Mouse (Mus musculus) adrenal gland, postnatal 10 days (tissue): Measurements from ENCODE around the gene Zfp526. TPM values are rescaled to one million over a fixed set of nuclear protein-coding genes. Genes with fewer than 3 reads are reported as not detected.

Experiments used
- DNase-seq: peaks from one replicate; pipeline ENCODE4 v3.0.0; 2021; ENCODE audit warnings: mixed read lengths
- total RNA-seq, 2 experiments: library from RNA; stranded (reverse); gene quantifications; 2 replicates each; pipeline ENCODE4 v1.2.3; 2021

Zfp526 gene
- total RNA-seq, 2 experiments from 2014 or later = 9.2 to 11.8 TPM

DNA sequence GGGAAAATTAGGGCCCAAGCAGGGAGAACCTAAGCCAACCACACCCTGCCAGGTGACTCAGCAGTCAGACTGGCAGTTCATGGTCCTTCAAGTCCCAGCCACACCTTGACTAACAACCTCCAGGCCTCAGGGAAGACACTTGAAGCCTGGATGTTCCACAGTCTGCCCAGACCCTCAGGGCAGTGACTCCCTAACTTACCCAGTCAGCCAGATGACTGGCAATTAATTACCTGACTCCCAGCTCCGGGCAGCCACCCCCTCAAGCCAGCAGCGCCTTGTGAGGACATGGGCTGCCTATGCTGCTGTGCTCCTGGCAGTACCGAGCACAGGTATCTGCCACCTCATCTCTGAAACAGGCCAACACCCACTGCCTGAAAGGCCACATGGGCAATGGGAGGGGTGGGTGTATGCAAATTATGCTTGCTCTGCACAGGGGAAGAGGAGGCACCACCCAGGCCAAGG lies 12.0 kb upstream of the Zfp526 start:
- DNase-seq = no peak

DNA sequence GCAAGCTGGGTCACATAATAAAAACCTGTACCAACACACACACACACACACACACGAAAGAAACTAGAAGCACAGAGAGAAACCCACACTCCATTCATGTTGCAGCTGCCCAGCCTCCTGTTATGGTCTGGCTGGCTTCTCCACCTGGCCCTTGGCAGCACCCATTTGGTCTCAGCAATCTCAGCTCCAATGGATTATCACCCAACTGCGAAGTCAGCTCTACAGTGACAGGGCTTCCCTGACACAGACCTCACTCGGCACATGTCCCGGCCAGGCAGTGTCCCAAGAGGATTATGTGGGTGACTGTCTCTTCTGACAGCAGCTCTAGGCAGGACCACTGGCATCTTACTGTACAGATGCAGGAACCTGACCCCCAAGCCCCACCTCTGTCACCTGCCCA lies 10.7 kb upstream of the Zfp526 start:
- no peak for DNase-seq

DNA sequence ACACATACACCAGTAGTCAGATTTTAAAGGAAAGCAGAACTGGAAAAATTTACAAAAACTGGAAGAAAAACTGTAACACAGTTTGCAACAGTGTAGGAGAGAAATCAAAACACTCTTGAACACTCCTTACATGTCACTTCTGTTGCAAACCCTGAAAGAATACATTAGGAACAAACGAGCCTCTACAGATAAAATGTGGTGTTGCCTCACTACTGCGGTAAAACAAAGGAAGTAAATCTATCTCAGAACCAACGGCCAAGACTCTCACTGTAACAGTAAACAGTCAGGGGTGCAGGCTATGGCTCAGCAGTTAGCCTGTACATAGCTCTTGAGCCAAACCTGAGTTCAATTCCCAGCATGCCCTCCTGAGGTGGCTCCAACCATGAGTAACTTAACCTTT lies 8.1 kb upstream of the Zfp526 start:
- no peak for DNase-seq

DNA sequence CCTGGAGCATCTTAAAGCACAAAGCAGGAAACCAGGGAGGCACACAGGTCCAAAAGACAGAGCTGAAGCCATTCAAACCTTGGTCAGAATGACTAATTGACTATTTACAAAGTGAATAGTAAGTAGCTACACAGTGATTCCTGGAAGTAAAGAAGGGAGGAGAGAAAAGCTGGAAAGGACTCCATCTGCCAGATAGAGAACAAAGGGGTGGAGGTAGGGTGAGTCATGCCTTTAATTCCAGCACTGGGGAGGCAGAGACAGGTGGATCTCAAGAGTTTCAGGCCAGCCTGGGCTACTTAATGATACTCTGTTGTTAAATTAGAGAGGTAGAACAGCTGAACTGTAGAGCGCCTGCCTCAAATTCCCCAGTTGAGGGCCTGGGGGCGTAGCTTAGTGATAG lies 7.1 kb upstream of the Zfp526 start:
- DNase-seq = no peak

DNA sequence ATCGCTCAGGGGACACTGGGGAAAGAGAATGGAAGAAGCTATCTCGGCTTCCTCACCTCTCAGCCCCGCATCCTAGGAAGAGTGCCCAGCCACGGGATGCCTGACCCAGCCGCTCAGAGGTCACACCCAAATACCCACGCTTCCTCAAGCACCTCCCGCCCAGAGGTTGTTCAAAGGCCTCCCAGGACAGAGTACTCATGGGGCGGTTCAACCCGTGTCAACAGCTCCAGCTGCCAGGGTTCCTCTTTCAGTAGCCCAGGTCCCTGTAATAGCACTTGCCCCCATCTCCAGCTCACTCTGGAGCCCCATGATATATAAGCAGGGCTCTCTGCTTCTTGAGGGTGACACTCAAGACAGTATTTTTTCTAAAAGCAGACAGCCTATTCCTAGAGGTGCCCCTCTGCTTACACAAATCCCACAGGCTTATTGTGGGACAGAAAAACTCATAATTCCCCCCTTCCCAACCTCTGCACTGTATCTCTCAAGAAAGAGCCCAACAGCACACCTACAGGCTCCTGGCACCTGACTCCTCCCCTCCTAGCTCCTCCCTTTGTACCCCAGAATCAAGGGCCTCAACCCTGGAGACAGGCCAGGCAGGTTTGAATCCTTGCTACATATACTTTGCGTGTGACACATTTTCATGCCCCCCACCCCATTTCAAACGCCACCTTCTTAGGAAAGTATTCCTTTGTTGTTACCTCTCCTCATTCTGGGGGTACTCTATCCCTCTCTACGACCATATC lies 3.4 kb upstream of the Zfp526 start:
- DNase-seq = no peak

DNA sequence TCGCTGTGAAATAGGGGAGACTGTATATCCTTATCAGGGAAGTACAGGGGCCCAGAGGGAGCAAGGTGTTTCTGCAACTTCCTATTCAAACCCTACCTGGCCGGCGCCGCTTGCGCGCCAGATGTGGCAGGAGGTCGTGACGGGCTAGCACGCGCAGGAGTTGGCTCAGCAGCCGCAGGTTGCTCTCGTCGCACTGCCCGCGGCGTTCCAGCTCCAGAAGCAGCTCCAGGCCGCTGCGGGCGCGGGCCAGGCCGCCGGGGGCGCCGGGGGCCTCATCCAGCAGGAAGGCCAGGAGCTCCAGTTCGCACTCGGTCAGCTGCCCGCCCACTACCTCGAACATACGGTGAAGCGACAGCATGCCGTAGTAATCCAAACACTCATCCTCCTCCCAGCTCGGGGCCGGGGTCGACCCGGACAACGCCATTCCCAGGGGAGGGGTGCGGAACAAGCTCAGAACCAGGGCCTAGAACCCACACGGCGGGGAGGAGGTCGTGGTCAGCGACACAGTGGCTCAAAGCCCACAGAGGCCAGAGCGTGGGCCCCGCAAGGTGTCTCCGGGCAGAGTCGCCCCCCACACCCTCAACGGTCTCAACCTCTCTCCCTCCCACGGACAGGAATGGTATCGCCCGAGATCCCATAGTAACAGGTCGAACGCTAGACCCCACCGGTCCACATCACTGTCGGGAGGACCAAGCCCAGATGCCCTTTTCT lies 2.4 kb upstream of the Zfp526 start:
- DNase-seq = peak; percentile 59

DNA sequence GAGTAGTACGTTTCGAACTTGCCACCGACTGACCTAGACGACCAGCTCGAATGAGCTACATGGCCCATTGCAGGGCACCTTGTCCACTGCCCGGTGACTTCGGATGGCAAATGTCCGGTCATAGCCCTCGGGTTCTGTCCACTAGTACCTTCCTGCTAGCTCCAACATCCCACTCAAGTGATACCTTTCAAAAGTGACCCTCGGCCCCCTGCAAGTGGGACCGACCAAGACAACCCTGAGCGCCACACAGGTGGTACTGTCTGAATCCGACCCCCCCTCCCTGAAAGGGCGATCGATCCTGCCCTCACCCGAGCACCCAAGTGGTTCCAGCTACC lies 1.8 kb upstream of the Zfp526 start:
- no peak for DNase-seq

DNA sequence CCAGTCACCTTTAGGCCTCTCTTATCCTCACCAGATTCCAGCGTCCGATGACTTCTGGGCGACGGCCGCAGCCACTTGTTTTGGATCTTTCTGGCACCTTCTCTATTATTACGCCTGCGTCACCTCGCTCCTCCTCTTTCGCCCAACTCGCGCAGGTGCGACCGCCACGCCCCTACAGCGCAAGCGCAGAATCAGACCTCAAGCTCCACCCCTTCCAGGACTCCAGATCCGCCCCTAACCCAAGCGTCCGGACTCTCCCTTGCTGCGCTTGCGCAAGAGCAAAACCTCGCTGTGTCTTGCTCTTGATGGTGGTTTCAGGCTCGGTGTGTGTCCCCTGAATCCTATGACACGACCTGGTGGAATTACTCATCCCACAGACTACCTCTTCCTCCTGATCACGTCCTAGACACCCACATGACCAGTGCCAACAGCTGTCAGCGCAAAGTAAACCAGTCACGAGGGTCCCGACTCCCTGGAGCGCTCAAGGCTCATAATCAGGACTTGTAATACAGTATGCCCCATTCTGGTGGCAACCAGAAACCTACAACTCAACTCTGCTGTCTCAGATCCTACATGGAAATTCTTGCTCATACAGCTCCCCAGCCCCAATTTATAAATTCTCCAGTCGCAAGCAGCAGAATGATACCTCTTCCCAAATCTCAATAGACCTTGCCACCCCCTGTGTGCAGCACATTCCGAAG lies 1.3 kb upstream of the Zfp526 start:
- peak; percentile 96 for DNase-seq

DNA sequence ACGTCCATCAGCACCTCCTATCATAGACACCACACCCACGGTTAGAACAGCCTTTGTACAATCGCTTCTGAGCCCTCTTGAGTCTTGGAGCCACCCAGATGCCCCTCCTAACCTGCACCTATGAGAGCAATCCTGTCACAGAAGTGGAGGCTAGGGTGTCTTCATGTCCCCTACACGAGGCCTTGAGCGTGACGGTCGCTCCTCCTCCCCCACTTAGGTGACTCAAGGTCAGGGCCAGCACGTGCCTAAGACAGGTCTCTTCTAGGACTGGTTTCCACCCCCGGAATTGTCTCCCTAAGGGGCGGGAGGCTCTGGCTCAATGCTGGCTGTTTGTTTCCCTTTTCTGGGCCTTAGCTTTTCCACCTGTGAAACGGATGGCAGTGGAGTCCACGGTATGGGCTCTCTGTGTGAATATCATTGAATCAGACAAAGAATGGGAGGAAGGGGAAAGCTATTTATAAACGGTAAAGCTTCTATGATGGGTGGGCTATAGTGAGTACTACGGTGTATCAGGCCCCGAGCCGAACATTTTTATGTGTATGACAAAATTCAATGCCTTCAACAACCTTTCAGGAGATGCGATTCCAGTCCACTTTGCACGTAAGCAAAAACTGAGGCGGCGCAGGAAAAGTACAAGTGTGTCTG lies 646 bp upstream of the Zfp526 start, which contains the start of gene Dedd2:
Gene Dedd2, minus strand, starts transcription at position 159 of the 645 bp plus-strand sequence.
- DNase-seq = peak; percentile 55

DNA sequence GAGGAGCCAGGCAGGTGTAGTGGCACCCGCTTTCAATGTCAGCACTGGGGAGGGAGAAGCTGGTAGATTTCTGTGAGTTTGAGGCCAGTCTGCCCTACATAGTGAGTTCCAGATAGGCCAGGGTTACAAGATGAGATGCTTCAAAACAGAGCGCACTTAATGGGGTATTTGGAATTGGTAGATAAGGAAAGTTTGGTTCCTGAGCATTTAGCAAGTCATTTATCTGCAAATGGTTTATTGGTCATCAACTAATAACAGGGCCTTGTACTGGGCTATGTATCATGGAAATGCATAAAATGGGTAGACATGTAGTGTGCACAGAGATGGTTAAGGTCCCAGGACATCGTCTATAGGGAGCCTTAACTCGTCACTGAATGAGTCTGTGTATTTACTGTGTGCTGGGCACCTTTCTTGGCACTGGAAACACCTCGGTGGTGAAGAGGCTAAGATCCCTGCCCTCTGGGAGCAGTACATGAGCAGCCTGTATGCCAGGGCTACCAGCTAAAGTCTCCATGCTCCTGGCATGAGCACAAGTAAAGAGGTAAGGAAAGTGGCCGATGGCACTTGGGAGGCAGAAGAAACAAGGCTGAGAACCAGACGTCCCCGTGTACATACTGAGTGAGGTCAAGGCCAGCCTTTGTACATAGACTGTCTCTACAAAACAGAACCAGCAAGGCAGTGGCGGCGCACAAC lies 1.2 kb downstream of the Zfp526 start:
- no peak for DNase-seq

DNA sequence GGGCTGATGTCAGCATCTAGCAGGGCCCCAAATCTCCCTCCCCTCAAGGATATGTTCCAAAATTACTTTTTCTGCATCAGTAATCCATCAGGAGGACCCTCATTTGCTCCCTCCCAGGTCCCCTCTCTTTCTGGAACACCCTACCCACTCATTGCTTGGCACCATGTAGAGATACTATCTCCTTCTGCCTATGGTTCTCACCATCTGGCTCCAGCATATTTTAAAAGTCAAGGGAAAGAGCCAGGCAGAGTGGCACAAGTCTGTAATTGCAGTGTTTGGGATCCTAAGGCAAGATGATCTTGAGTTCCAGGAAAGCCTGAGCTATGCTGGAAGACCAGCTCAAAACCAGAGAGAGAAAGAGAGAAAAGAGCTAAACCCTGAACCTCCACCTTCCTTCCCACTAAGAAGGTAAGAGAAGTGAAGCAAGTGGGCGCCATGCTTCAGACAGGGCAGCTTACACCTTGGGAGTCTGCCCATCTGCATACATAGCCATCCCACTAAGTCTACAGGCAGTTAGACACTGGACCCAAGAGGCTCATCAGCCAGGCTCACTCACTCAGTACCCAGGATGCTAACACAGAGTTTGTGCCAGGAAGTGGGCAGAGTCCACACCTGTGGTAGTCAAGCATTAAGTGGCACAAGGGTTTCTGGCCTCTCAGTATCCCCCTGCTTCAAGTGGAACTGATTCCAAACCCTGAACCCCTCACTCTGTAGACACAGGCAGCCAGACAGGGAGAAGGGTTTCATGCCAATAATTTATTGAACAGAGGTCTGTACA lies 6.5 kb downstream of the Zfp526 start:
- DNase-seq = no peak

DNA sequence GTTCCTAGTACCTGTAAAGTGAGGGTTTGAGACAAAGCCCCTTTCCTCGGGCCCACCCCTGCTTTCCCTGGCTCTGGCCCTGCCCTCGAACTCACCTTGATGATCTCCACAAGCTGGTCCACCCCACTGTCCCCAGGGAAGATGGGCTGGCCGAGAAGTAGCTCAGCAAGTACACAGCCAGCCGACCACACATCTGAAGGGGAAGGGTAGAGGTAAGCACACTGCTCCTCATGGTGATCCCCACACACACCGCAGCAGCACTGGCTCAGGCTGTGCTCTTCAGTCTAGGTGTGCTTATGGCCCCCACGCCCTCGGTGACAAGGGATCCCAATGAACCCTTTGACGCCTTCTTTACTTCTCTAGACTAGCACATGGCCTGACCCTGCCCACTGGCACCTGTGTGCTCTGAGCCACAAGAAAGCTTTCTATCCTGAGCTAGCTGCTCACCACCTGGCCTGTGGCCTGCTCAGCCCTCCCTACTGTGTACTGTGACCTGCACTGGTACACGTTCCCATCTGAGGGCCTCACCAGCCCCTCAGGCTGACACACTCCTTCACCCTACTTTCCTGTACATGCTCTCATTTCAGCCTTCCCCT lies 9.6 kb downstream of the Zfp526 start:
- DNase-seq = no peak

DNA sequence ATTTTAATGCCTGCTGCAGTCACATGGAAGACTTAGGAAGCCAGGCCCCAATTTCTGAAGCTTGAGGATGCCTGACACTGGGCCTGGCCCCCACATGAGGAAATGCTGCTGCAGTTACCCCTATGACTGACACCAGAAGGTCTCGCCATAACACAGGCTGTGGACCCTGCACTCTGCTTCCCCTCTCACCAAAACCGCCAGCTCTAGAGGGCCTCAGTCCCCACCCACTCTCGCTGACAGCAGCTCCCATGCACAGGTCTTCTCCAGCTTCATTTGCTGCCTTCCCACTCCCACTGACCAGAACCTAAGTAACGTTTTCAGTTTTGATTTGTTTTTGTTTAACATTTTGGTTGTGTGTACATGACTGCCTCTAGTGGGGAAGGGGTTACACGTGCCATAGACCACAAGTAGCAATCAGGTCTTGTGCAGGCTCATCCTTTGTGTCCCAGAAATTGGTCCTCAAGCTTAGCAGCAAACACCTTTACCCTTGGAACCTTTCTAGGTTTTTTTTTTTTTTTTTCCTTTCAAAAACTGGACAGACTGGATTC lies 10.9 kb downstream of the Zfp526 start:
- no peak for DNase-seq

DNA sequence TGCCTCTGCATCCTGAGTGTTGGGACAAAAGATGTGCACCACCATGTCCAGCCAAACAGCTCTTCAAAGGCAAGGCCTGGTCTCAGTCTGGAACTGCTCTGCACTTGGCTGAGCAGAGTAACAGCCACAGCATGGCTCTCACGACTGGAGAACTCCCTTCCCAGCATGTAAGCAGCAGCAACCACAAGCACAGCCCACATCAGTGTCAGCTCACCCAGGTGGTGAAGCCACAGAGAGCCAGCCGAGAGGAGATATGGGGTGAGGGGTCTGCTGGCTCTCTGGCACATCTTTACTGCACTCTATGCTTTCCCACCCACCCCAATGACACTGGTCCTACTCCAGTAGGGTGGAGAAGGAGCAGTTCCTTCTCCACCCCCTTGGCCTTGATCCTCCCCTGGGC lies 11.8 kb downstream of the Zfp526 start:
- DNase-seq = no peak

DNA sequence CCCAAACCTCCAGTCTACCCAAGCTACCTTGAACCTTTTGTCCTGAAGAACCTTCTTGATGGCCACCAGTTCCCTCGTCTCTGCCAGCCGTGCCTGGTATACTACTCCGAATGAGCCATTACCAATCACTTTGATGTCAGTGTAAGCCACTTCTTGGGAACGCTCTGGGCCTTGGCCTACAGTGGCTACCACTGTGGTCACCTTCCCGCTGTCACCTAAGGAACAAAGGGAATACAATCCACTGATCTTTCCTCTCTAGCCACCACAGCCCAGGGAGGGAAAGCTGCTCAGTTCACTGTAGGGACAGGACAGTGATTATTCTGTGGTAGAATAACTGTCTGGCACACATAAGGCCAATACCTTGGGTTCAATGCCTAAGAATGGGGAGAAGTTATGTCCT lies 14.3 kb downstream of the Zfp526 start:
- DNase-seq = no peak

DNA sequence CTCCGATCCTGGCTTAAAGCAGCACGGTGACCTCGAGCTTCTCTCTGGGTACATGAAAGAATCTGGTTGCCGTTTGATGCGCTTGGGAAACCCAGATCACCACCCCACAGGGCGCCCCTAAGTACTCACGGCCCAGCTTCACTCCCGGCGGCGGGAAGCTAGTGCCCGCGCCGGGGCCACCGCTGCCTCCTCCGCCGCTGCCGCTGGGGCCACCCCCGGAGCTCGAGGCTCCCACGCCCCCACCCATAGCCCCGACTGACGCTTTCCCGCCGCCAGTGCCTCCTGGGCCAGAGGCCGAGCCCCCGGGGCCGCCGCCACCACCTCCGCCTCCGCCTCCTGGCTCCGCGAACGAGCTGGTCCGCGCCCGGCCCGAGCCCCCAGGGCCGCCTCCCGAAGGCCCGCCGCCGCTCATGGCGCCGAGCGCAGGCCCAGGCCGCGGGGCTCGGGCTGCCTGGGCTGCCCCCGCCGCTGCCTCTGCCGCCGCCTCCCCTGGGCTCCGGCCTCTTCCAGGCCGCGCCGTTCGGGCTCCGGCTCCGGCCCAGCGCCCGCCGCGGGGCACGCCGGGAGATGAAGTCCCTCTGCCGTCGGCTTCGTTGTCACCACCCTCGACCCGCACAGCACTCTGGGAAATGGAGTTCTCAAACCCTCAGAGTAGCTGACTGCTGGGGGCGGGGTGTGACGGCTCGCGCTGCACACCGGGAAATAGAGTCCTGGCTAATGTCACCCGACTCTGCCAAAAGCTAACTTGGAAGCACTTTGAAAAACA lies 16.2 kb downstream of the Zfp526 start, which contains the start of gene Gsk3a:
Gene Gsk3a, minus strand, starts transcription at position 603 of the 766 bp plus-strand sequence.
- peak; percentile 98 for DNase-seq

DNA sequence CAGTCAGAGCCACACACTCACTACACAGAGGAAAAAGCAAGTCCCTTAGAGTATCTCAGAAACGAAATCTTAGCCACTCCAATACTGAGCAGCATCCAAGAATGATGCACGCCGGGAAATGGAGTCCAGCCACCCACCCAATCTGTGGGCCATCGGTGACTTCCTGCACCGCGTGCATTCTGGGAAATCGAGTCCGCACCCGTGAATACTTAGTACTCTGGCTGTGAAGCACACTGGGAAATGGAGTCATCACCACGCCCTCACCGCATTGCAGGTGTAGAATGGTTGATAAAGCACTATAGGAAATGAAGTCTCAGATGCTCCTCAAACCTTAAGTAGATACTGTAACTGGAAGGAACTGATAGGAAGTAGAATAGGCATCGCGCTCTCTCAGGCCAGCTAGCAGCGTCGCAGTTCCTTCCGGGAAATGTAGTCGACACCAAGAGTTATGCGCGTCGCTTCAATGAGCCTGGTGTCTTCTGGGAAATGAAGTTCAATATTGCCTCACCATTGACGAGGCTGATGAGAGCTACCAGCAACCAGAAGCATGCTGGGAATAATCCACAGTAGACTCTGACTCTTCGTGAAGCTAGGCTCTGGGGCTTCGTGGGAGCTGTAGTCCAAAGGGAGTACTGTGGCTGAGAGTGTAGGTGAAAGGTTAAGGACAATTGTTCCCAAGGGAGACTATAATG lies 16.9 kb downstream of the Zfp526 start:
- DNase-seq = peak; percentile 90

DNA sequence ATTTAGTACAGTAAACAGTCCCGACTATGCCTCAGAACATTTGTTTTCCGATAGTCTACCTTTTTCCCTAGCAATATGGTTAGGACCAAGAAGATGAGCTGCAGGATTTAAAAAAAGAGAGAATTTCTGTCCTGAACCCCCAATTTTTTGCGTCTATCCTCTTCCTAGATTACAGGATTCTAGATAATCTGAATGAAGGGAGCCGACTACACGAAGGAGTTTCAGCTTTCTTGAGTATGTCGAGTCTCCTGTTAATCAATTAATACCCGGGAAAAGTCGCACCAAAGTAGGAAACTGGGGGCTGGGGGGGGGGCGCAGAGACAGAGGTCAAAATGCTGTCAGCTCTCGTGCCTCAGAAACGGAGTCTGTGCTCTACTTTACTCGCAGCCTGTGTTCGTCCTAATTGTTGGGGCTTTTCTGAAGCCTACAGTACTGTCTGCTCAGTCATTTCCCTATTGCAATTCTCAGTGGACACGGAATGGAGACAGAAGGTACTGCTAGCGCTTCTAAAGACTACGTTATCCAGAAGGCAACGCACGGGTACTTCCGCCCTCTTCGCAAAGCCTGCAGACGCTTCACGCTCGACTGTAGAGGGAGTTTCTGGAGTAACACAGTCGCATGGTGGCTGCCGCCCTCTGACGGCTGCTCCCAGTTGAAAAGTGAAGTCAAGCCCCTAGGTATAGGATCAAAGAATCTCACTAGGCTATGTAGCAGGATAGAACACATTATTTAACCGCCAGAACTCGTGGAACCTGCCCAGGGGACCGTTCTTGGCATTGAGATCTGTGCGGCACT lies 17.8 kb downstream of the Zfp526 start:
- peak; percentile 85 for DNase-seq
